Mouse (Mus musculus) bone marrow, adult 2 months (tissue): ENCODE results near the gene Ntrk3.

Source experiments
- CTCF ChIP-seq: fragments of 200-500 bp; IDR thresholded peaks from 2 replicates; pipeline ENCODE4 v1.5.1; 2011; ENCODE audit warnings: low read length, control low read depth; ENCODE audit not compliant: control insufficient read depth, insufficient read depth
- POLR2A ChIP-seq: fragments of 200-500 bp; IDR thresholded peaks from 2 replicates; pipeline ENCODE4 v1.6.1; 2011; ENCODE audit warnings: low read depth, mild to moderate bottlenecking, control low read depth, low read length, borderline replicate concordance; ENCODE audit not compliant: control insufficient read depth

DNA sequence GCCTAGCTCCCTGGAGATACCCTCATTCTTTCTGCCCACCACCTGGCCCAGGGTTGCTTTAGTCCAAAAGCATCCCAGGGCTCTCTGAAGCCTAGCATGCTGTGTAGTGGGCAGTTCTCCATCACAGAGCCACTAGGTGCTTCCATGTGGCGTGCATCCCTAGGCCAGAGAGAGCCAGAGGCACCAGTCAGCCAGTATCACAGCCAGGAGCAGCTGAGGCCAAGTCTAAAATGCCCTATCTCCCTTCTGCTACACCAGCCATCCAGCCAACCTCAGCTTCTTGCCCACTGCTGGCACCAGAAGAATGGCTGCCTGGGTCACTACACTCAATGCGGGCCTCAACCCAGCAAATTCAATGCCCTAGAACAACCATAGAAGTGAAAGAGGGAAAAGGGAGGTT, 56.9 kb downstream of the Ntrk3 start:
- no peak for TF ChIP-seq POLR2A
- no peak for TF ChIP-seq CTCF
